Comparison of ENCODE assay signal across 8 mouse cellular contexts in the genomic region with DNA sequence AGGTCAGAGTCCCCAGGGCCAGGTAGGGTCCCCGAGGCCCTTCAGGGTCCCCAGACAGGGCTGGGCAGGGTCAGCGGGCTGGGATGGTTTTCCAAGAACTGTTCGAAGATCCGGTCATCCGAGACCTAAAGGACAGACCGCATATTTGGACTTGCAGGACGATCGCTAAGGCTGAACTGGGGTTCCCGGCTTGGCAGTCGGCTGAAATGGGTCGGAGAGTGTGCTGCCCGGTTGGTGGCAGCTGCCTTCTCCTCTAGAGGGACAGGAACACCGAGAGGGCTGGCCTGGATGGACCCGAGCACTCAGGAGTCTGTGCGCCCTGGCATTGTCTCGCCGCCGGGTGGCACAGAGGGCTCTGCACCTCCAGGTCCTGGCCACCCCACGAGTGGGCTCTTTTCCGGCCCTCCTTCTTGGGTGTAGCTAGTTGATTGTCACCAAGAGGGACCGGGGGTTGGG. TPM values are rescaled to one million over a fixed set of nuclear protein-coding genes. Genes with fewer than 3 reads are reported as not detected.
A peak's percentile ranks its signal among the peaks of the same experiment; 100 is the strongest.
DNase-seq lines count a peak whose midpoint lies in the region; ATAC-seq and TF ChIP-seq lines count a peak whose summit lies in the region.

No protein-coding gene starts in this region.

- H3K9ac ChIP-seq in intestine, embryonic 14.5 days (ENCODE audit: low read length), result peak overlapping the region; percentile 79

- no peaks in the 10 kb centered on the region for H3K27me3 ChIP-seq in intestine, embryonic 14.5 days (replicated peaks; ENCODE audit: control insufficient read depth, insufficient read depth, low read length)
- peaks cover 11% of the 10 kb centered on the region for H3K27me3 ChIP-seq in limb, embryonic 10.5 days (ENCODE audit: low read depth, poor library complexity, severe bottlenecking)
- peaks cover 40% of the 10 kb centered on the region for H3K27me3 ChIP-seq in midbrain, embryonic 10.5 days (ENCODE audit: low read depth, poor library complexity, severe bottlenecking)

- peak; percentile 21; the same call in 1 of the 2 replicates for ATAC-seq in intestine, embryonic 14.5 days (replicated peaks; ENCODE audit: low FRiP score, low TSS enrichment, low read depth)

- 0 out of 2 replicates have a peak, but pooled peaks have one; percentile 0 for TF ChIP-seq CTCF in cortical plate, adult 2 months (IDR thresholded peaks at IDR 0.05; ENCODE audit: extremely low read depth, insufficient read depth, low read length)

- H3K27ac ChIP-seq in cortical plate, adult 2 months (ENCODE audit: insufficient read depth, low read length), result peak overlapping the region; percentile 78; the same call in 1 of the 2 replicates
- H3K27ac ChIP-seq in intestine, embryonic 14.5 days (ENCODE audit: low read depth), result peak overlapping the region; percentile 36
- H3K27ac ChIP-seq in limb, embryonic 10.5 days, result peak overlapping the region; percentile 93
- H3K27ac ChIP-seq in midbrain, embryonic 10.5 days (replicated peaks), result peak overlapping the region; percentile 91

- H3K9me3 ChIP-seq in intestine, embryonic 14.5 days (ENCODE audit: control insufficient read depth, low read length), result no peaks in the 10 kb centered on the region
- no peaks in the 10 kb centered on the region for H3K9me3 ChIP-seq in limb, embryonic 10.5 days (replicated peaks)
- H3K9me3 ChIP-seq in midbrain, embryonic 10.5 days (replicated peaks), result no peaks in the 10 kb centered on the region

- intact Hi-C loops in gastrocnemius, postnatal 36 days (cut with DNase I), result no loop called here

- peak overlapping the region; percentile 94 for H3K4me2 ChIP-seq in intestine, embryonic 14.5 days (ENCODE audit: low read length)

- no peaks in the 10 kb centered on the region for H3K36me3 ChIP-seq in intestine, embryonic 14.5 days (ENCODE audit: control insufficient read depth, insufficient read depth, low read length)
- no peaks in the 10 kb centered on the region for H3K36me3 ChIP-seq in limb, embryonic 10.5 days
- no peaks in the 10 kb centered on the region for H3K36me3 ChIP-seq in midbrain, embryonic 10.5 days

- no peak for TF ChIP-seq POLR2A in cortical plate, adult 2 months (IDR thresholded peaks at IDR 0.05; ENCODE audit: extremely low read depth, insufficient read depth, low read length)

- H3K4me3 ChIP-seq in cortical plate, adult 2 months (ENCODE audit: insufficient read depth, low read length), result peak overlapping the region; percentile 68
- peak overlapping the region; percentile 87 for H3K4me3 ChIP-seq in intestine, embryonic 14.5 days (ENCODE audit: low read depth, low read length)
- peak overlapping the region; percentile 80 for H3K4me3 ChIP-seq in limb, embryonic 10.5 days
- H3K4me3 ChIP-seq in midbrain, embryonic 10.5 days, result peak overlapping the region; percentile 78

- under 1% methylated on average over 21 of the region's 21 CpGs for WGBS in intestine, embryonic 14.5 days
- WGBS in limb, embryonic 10.5 days, result under 1% methylated on average over 21 of the region's 21 CpGs
- WGBS in midbrain, embryonic 10.5 days, result 1% methylated on average over 21 of the region's 21 CpGs

- peaks cover 2% of the 10 kb centered on the region for H3K4me1 ChIP-seq in cortical plate, adult 2 months (ENCODE audit: control insufficient read depth, insufficient read depth, low read length)
- peaks cover 15% of the 10 kb centered on the region for H3K4me1 ChIP-seq in intestine, embryonic 14.5 days (replicated peaks; ENCODE audit: control insufficient read depth, insufficient read depth, low read length)
- H3K4me1 ChIP-seq in limb, embryonic 10.5 days, result peaks cover 25% of the 10 kb centered on the region
- peaks cover 43% of the 10 kb centered on the region for H3K4me1 ChIP-seq in midbrain, embryonic 10.5 days

- peak; percentile 65 for DNase-seq in adrenal gland, adult 8-10 months
- DNase-seq in gastrocnemius, postnatal 36 days, result peak; percentile 62 to 63
- DNase-seq in intestine, embryonic 14.5 days (ENCODE audit: low spot score), result peak; percentile 79
- DNase-seq in limb, embryonic 10.5 days (ENCODE audit: low spot score), result peak; percentile 76
- no peak for DNase-seq in midbrain, embryonic 10.5 days (ENCODE audit: low spot score)
- DNase-seq in right cerebral cortex, postnatal 4 days, result peak; percentile 61
- no peak for DNase-seq in yolk sac, embryonic 10.5 days (ENCODE audit: low spot score)

RNA-seq across cellular contexts. Expression of gene Afap1, which starts 0.7 kb away (rescaled TPM):
- total RNA-seq in adrenal gland, adult 8-10 months (2022), result 10 to 100 TPM; 15.9 to 32.3 (median 22.7) TPM
- 12.3 and 14.1 TPM in 2 replicates for polyA plus RNA-seq in cortical plate, adult 2 months (2012; rRNA removed)
- total RNA-seq in gastrocnemius, postnatal 36 days (2021), result 1 to 10 TPM; 6.3 to 6.9 TPM
- 18.8 and 23.0 TPM in 2 replicates for polyA plus RNA-seq in intestine, embryonic 14.5 days (2014; fragmentation: Nextera tagmentation; extraction: Ambion mirVana)
- 13.6 and 15.1 TPM in 2 replicates for polyA plus RNA-seq in limb, embryonic 10.5 days (2016; fragmentation: Nextera tagmentation; extraction: Ambion mirVana)
- polyA plus RNA-seq in midbrain, embryonic 10.5 days (2016; fragmentation: Nextera tagmentation; extraction: Ambion mirVana), result 21.6 and 34.3 TPM in 2 replicates

Comparison
In these comparisons a context has a peak if more than half of its experiments do, and no peak if none do; other contexts are left out.
1. DNase-seq: peak in adrenal gland, adult 8-10 months (single experiment), gastrocnemius, postnatal 36 days (2 of 2), intestine, embryonic 14.5 days (single experiment), limb, embryonic 10.5 days (single experiment) and right cerebral cortex, postnatal 4 days (single experiment); none in midbrain, embryonic 10.5 days (single experiment) and yolk sac, embryonic 10.5 days (single experiment).
2. H3K27ac ChIP-seq: peak in every context shown above with its lines; median percentile 93 in limb, embryonic 10.5 days; 91 in midbrain, embryonic 10.5 days; 78 in cortical plate, adult 2 months; 36 in intestine, embryonic 14.5 days.
3. Peak in every context shown above with its lines, with median percentiles within 50 percentile points of each other: H3K4me3 ChIP-seq.